Mouse (Mus musculus): ENCODE measurements around the gene Elp5.

The Elp5 gene

GRCm38 (mm10) chr11:69982225-69982624 lies at the start of gene Elp5:
Gene Elp5 (minus strand): TSS chr11:69982517.
- in situ Hi-C loops (cut with MboI; ENCODE audit: low pct_unique_long_range_greater_than_20kb in 1 of 2, low sequenced_read_pairs in 2 of 2, unreplicated experiment in 1 of 2): no loop called here

DNA sequence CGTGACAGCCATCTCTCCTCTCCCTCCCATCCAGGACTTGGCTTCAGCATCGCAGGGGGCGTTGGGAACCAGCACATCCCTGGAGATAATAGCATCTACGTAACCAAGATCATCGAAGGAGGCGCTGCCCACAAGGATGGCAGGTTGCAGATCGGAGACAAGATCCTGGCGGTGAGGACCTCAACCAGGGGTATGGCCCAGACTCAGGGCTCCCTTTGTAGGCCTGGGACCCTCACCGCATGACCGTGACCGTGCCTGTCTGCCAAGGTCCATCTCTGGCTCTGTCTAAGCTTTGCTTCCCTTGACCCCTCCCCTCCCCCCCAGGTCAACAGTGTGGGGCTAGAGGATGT lies 49.0 kb upstream of the Elp5 start:
- in situ Hi-C loops (cut with MboI; ENCODE audit: low pct_unique_long_range_greater_than_20kb in 1 of 2, low sequenced_read_pairs in 2 of 2, unreplicated experiment in 1 of 2): no loop called here

DNA sequence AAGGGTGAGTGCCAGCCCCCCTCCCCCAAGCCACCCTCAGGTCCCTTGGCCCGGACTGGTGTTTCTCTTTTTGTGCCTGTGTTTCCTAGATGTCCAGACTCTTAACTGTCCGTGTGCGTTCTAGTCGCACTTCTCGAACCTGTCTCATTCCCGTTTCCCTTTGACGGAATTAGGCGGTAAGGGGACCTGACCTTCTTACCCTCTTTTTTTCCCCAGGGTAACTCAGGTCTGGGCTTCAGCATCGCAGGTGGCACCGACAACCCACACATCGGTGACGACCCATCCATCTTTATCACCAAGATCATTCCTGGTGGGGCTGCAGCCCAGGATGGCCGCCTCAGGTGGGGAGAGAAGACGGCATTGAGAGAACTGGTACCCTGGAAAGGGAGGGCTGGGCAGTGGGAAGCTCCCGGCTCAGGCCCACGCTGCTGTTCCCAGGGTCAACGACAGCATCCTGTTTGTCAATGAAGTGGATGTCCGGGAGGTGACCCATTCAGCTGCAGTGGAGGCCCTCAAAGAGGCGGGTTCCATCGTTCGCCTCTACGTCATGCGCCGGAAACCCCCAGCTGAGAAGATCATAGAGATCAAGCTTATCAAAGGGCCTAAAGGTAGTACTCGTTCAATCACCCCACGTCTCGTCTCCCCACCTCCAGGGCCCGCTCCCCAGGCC lies 48.5 kb upstream of the Elp5 start:
- in situ Hi-C loops (cut with MboI; ENCODE audit: low pct_unique_long_range_greater_than_20kb in 1 of 2, low sequenced_read_pairs in 2 of 2, unreplicated experiment in 1 of 2): no loop called here

DNA sequence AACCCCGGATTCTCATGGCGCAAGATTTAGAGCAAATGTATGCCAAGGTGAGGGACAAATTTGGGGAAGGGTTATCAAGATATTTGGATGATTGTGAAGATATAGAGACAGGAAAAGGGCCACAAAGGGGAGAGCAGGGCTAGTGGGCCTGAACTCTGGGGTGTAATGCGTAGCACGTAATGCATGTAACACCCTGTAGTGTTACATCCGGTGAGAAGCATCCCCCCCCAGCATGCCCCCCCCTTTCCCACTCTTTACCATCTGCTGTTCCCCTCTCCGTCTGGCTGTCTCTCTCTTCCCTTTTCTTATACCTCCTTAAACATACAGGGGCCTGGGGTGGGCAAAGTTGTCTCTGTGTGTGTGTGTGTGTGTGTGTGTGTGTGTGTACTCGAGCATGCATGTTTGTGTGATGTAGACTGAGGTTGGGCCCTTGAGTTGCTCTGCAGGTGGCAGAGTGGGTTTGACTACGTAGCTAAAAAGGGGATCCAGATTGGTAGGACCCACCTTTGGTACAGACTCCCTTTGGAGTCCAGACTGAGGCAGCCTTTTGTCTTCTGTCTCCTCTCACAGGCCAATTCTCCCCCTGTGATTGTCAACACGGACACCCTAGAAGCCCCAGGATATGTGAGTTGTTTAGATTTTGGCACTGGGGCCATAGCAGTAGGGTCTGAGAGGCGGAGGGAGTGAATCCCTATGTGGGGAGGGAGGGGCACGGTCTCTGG lies 47.7 kb upstream of the Elp5 start:
- in situ Hi-C loops (cut with MboI; ENCODE audit: low pct_unique_long_range_greater_than_20kb in 1 of 2, low sequenced_read_pairs in 2 of 2, unreplicated experiment in 1 of 2): no loop called here

DNA sequence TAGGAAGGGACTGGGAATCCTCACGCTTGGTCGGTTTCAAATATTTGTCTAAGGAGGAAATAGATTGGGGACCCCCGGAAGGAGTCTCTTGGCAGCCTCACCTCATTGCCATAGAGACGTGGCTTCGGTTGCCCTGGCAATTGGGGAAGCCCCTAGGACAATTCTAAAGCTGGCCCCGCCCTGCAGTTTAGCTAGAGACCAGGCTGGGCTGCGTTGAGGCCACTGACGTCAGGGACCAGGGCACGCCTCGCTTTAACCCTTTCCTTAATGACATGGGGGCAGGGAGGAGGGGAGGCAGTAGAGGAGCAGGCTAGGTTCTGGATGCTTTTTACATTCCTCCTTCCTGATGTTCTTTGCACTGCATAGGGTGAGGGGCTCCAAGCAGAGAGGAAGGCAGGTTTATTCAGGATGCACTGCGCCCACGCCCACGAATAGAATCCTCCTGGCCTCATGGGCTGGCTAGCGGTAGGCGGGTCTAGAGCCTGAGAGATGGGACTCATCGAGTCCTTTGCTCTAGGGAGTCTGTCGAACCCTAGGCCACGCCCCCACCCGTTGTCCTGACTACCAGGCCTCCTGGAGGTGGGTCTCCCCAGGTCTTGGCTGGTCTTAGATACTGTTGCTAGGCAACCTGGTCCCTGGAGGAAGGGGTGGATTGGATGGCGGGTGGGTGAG lies 46.9 kb upstream of the Elp5 start:
- in situ Hi-C loops (cut with MboI; ENCODE audit: low pct_unique_long_range_greater_than_20kb in 1 of 2, low sequenced_read_pairs in 2 of 2, unreplicated experiment in 1 of 2): no loop called here

DNA sequence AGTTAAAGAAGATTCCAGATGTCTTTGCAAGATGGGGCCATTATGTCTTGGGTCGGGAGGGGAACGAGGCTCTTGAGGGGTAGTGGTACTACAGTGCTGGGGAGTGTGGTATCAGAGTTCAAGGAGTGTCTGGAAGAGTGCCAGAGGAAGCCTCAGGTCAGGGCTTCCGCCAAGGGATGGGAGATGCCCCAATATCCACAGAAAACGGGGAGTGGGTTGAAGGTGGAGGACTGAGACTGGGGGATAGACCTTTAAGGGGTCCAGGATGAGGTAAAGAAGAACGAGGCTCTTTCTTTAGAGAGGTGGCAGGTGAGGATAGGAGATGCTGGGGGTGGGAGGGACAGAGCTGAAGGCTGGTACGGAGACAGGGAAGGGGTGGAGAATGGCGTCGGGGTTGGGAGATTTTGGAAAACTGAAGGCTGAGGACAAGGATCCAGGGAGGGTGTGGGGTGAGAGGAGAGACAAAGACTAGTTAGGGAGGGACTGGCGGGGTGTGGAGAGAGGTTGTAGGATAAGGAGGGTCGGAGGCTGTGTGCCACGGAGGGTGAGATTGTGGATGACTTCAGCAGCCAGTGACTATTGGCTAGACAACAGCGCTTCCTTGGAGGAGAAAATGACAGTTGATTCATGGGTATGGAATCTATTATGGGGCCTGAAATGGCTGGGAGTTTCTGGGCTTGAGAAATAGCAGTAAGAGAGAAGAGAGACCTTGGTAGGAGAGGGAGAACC lies 46.2 kb upstream of the Elp5 start:
- in situ Hi-C loops (cut with MboI; ENCODE audit: low pct_unique_long_range_greater_than_20kb in 1 of 2, low sequenced_read_pairs in 2 of 2, unreplicated experiment in 1 of 2): no loop called here

GRCm38 (mm10) chr11:70027397-70027796 lies 45.1 kb upstream of the Elp5 start:
- in situ Hi-C loops (cut with MboI; ENCODE audit: low pct_unique_long_range_greater_than_20kb in 1 of 2, low sequenced_read_pairs in 2 of 2, unreplicated experiment in 1 of 2): no loop called here

GRCm38 (mm10) chr11:70026689-70027088 lies 44.4 kb upstream of the Elp5 start:
- in situ Hi-C loops (cut with MboI; ENCODE audit: low pct_unique_long_range_greater_than_20kb in 1 of 2, low sequenced_read_pairs in 2 of 2, unreplicated experiment in 1 of 2): no loop called here

DNA sequence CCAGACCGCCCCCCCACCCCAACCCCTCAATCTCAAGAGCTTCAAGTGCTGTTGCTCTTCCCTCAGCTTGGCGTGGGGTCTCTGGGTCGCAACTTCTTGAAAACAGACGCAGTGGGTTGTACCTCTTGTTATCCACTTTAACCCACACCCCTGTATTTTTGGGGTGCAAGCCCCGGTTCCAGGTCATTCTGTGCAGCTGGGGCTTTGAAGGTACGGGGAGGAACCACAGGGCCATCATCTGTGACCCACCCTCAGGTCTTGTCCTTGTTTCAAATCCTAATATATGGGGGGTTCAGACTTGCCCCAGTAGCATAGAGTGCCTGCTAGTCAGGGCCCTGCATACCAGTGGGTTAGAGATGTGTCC lies 41.8 kb upstream of the Elp5 start:
- in situ Hi-C loops (cut with MboI; ENCODE audit: low pct_unique_long_range_greater_than_20kb in 1 of 2, low sequenced_read_pairs in 2 of 2, unreplicated experiment in 1 of 2): no loop called here

GRCm38 (mm10) chr11:70023481-70024150 lies 41.3 kb upstream of the Elp5 start:
- in situ Hi-C loops (cut with MboI; ENCODE audit: low pct_unique_long_range_greater_than_20kb in 1 of 2, low sequenced_read_pairs in 2 of 2, unreplicated experiment in 1 of 2): no loop called here

DNA sequence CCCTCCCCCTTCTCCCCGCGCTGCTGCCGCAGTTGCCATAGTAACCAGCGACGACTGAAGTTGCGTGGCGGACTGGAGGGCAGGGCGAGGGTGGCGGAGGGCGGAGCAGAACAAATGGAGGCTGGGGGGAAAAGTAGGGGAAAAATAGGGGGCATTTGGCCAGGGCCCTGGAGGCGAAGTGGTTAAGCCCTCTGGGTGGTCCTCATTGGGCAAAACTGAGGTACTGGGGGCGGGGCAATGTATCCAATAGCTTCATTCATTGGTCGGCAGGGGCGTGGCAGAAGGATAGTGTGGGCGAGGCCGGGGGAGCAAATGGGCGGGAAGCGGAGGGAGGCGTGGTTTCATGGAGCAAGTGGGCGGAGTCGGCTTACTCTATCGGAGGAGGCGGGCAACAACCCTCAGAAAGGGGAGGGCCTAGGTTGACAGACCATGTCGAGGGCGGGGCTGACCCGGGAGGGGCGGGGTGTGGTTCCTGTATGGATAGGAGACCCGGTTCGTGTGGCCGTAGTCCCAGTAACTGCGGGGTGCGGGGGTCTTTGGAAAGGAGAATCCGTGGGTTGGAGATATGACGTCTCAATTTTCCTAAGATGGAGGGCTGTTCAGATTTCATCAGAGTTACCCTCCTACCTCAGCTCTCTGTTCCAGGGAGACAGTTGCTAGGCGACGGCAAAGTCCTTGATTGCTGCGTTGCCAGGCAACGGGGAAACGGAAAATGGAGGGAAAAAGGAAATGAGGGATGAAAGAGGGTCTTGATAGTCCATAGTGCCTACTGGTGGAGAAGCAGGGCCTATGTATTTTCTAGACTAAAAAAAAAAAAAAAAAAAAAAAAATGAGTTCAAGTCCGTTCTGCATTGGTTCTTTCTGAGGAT lies 39.2 kb upstream of the Elp5 start:
- in situ Hi-C loops (cut with MboI; ENCODE audit: low pct_unique_long_range_greater_than_20kb in 1 of 2, low sequenced_read_pairs in 2 of 2, unreplicated experiment in 1 of 2): no loop called here

DNA sequence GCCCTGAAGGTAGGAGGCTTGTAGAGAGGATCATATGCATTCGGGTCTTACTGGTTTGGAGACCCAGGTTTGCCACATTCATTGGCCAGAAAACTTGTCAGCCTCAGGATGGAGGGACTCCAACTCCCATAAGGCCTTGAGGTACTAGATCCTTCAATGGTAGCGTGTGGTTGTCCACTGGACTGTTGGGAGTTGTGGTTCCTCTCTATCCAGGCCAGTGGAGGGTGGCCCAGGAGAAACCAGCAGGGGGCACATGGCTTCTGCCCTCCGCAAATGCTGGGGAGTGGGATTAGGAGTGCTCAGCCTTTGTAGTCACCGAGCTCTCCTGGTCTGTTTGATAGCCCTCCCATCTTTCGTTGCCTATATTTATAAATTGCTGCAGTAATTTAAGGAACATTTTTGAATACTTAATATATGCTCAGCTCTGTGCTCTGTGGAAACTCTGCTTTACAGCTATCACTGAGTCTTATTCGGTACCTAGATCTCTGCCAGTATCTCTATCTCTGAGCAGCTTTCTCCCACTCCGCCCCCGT lies 38.5 kb upstream of the Elp5 start:
- in situ Hi-C loops (cut with MboI; ENCODE audit: low pct_unique_long_range_greater_than_20kb in 1 of 2, low sequenced_read_pairs in 2 of 2, unreplicated experiment in 1 of 2): no loop called here

DNA sequence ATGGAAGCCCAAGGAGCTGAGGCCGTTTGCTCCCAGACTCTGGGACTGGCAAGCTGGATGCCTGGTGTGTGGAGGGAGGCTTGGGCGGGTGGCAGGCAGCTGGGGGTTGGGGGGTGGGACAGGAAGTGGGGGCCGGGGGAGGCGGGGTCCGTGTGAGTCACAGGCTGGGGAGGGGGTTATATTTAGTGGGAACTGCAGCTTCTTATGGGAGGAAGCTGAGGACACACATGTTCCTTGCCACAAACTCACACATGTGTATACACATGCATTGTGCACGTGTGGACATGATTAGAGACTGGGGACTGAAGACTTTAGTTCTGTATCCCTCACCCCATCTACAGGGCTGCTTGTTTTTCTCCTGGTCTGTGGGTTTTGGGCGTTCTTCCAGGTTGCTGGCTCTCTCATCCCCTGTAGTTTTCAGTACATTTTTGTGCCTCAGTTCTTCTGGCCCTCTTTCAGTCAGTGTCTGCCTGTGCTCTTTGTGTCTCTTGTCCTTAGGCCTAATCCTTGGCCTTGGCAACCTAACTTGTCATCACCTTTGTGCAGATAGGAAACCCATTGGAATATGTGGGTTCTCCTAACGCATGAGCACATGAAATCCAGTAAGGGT lies 37.8 kb upstream of the Elp5 start:
- in situ Hi-C loops (cut with MboI; ENCODE audit: low pct_unique_long_range_greater_than_20kb in 1 of 2, low sequenced_read_pairs in 2 of 2, unreplicated experiment in 1 of 2): no loop called here

DNA sequence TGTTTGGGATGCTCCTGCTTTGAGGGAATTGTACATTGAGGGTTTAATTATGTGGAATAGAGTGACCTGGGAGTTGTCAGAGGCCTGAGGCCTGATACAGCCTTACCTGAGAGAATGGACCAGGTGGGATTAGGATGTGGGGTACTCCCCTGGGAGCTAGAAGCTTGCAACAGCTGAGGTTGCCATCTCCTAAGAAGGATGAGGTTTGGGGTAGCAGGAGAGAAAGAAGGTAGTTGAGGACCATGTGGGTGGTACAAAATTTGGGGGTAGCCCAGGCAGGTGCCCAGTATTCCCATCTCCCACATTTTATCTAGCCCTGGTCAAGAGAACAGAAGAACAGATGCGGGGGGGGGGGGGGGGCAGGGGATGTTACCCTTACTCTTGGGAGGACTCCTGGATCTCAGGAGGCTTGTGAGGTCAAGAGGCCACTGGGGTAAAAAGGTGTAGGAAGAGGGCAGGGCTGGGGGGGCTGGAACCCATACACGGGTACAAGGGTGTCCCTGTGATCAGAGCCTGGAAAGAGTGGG lies 37.2 kb upstream of the Elp5 start:
- in situ Hi-C loops (cut with MboI; ENCODE audit: low pct_unique_long_range_greater_than_20kb in 1 of 2, low sequenced_read_pairs in 2 of 2, unreplicated experiment in 1 of 2): no loop called here

DNA sequence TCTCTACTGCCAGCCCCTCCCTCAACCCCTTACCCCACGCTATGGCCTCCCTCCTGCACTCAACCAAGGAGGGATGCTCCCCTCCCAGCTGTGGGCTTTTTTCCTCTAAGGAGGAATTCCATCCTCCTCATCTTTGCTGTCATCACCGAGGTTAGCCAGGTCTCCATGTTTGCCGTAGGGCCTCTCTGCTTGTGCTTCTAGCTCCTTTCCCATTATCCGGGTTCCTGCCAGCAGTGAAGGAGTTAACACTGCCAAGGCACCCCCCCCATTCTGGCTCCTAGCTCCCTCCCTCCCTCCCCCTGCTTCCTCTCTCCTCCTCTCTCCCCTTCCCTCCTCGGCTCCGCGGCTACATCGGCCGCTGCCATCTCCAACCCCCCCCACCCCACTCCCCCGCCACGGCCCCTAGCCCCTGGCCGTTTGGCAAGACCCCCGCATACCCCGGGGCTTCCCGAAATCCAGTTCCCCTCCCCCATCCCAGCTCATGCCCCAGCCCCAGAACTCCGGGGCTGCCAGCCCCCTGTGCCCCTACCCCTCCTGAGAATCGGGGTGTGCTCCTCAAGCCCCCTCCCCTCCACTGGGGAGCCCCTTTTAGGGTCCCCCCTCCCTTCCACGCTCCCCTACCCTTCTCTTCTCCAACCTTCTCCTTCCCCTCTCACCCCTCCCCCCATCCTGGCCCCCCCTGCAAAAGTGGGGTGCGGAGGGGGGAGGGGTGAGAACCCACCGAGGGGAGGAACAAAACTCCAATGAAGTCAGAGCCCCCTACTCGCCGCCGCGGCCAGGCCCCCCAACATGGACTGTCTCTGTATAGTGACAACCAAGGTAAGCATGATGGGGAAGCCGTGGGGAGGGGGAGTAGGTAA lies 36.0 kb upstream of the Elp5 start:
- in situ Hi-C loops (cut with MboI; ENCODE audit: low pct_unique_long_range_greater_than_20kb in 1 of 2, low sequenced_read_pairs in 2 of 2, unreplicated experiment in 1 of 2): no loop called here

DNA sequence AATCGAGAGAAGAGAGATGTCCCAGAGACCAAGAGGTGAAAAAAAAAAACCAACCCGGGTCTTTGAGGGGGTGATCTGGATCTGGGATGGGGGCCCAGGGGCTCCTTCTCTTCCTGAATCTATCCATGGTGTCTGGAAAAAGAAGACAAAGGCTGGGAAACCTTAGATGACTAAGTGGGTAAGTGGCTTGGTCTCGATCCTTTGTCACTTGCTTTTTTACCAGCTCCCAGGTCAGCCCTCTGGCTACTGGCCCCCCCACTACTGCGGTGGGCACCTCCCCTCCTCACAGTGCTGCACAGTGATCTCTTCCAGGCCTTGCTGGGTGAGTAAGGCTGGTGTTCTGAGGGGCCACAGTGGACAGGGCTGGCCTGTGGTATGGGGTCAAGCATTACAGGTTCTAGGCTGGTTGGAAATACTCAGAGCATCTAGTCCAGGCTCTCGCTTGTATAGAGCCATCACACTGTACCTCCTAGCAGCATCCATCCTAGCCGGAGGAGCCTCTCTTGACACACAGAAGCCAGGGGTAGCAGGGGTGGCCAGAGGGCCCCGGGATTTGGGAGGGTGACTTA lies 35.0 kb upstream of the Elp5 start:
- in situ Hi-C loops (cut with MboI; ENCODE audit: low pct_unique_long_range_greater_than_20kb in 1 of 2, low sequenced_read_pairs in 2 of 2, unreplicated experiment in 1 of 2): no loop called here
